Mouse (Mus musculus) forebrain, embryonic 16.5 days (tissue): ENCODE measurements at regions not wholly inside any gene's neighbourhood (a gene's known extent, or its start where the extent isn't known, plus 50 kb on each side); places are given as distances from the start of the nearest gene placed in this dataset.
A peak's percentile ranks its signal among the peaks of the same experiment; 100 is the strongest.

ENCODE experiments used
- ATAC-seq: fragments of 200-750 bp; cut with Nextera tagmentation; 2 replicates; pipeline ENCODE4 v1.8.0; 2017; ENCODE audit warnings: mild to moderate bottlenecking, moderate library complexity
- H3K27ac ChIP-seq: fragments of 300-500 bp; sonication (generic); 2 replicates; pipeline ENCODE4 v1.5.1; 2014; ENCODE audit warnings: low read length, control low read depth
- H3K27me3 ChIP-seq: fragments of 300-500 bp; sonication (generic); replicated peaks from 2 replicates; pipeline ENCODE4 v1.6.1; 2014; ENCODE audit warnings: low read length; ENCODE audit not compliant: control insufficient read depth, insufficient read depth
- H3K36me3 ChIP-seq: fragments of 300-500 bp; sonication (generic); 2 replicates; pipeline ENCODE4 v1.6.1; 2014; ENCODE audit not compliant: control insufficient read depth, insufficient read depth
- H3K4me1 ChIP-seq: fragments of 300-500 bp; sonication (generic); replicated peaks from 2 replicates; pipeline ENCODE4 v1.6.1; 2014; ENCODE audit warnings: low read length; ENCODE audit not compliant: control insufficient read depth, insufficient read depth
- H3K4me2 ChIP-seq: fragments of 300-500 bp; sonication (generic); 2 replicates; pipeline ENCODE4 v1.6.1; 2014; ENCODE audit warnings: mild to moderate bottlenecking, low read length, control low read depth
- H3K4me3 ChIP-seq: fragments of 300-500 bp; sonication (generic); replicated peaks from 2 replicates; pipeline ENCODE4 v1.5.1; 2014; ENCODE audit warnings: mild to moderate bottlenecking, low read length, control low read depth
- H3K9ac ChIP-seq: fragments of 300-500 bp; sonication (generic); replicated peaks from 2 replicates; pipeline ENCODE4 v1.6.1; 2014; ENCODE audit warnings: low read depth, low read length, control low read depth
- H3K9me3 ChIP-seq: fragments of 300-500 bp; sonication (generic); 2 replicates; pipeline ENCODE4 v1.6.1; 2016; ENCODE audit warnings: low read length; ENCODE audit not compliant: control insufficient read depth
- WGBS: fragments of 180-500 bp; shearing (Covaris S2); extraction: QIAGEN DNeasy Blood & Tissue Kit; methylation state at CpG from one replicate; pipeline ENCODE4 v1.1.7; 2014; 5-methylcytosine and 5-hydroxymethylcytosine counted together

DNA sequence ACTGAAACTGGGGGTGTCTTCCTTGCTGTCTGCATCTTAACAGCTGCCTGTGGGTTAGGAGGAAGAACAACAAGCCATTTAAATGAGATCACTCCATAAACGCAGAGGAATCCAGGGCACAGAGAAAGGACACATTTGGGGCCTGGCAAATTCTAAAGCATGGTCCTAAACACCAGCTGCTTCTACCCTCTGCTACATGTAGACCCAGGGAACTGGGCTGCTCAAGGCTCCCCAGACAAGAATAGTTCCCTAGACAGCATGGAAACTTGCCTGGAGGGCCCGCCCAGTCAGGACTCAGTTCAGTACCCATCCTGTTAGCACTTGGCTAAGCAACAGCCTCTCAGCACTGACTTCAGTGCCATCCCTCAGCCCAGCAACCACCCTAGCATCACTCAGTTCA lies 115.2 kb upstream of the Irf2bp2 start:
- H3K4me2 ChIP-seq, result no peak overlapping the region
- 59% methylated on average over 2 of the region's 2 CpGs for WGBS
- H3K36me3 ChIP-seq, result no peaks in the 10 kb centered on the region
- no peak for ATAC-seq
- no peak overlapping the region for H3K9ac ChIP-seq
- no peak overlapping the region for H3K4me3 ChIP-seq
- peaks cover 15% of the 10 kb centered on the region for H3K4me1 ChIP-seq
- H3K27ac ChIP-seq, result no peak overlapping the region
- H3K27me3 ChIP-seq, result no peaks in the 10 kb centered on the region
- H3K9me3 ChIP-seq, result no peaks in the 10 kb centered on the region

DNA sequence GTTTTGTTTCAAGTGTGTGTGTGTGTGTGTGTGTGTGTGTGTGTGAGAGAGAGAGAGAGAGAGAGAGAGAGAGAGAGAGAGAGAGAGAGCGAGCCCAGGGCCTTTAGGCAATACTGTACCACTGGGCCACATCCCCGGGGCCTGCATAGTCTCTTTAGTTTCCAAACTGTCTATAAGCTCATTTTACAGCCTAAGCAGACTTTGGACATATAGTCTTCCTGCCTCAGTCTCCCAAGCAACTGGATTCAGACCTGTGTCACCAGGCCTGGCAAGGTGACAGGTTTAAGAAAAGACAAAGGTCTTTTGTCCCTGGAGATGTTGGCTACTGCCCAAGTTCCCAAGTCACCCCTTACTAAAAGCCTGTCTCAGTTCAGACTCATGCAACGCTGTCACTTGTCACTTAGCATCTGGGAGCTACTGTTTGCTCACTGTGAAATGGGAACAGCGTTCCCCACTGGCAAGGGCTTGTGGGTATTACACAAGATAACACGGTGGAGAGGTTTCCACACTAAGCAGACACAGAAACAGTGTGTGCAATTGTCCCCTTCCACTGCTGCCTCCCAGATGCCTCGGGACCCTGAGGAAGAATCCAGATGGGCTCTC lies 113.6 kb upstream of the Irf2bp2 start:
- Histone ChIP-seq H3K4me1 (peaks cover 2% of the 10 kb centered on the region; the same call in 1 of the 2 replicates), H3K9ac (no peak overlapping the region), H3K36me3 (no peaks in the 10 kb centered on the region), H3K9me3 (no peaks in the 10 kb centered on the region), H3K4me3 (no peak overlapping the region), H3K4me2 (no peak overlapping the region), H3K27ac (no peak overlapping the region), H3K27me3 (no peaks in the 10 kb centered on the region)
- WGBS, result 34% methylated on average over 6 of the region's 6 CpGs
- ATAC-seq, result no peak

DNA sequence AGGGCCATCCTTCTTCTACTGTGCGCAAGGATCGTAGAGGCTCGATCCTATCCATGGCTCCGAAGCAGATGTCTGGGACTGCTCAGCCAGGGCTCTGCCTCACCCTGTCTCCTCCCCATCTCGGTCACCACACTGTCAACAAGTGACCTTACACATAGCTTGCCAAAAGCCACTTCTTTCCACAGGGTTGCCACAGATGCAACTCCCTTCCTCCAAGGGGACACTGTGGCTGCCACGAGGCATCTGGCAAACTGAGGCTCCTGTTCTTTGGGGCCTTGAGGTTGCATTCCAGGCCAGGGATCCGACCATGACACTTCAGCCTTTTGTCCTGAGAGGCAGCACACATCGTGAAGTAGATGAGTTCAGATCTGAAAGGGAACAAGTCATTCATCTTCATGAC lies 112.5 kb upstream of the Irf2bp2 start:
- Histone ChIP-seq H3K27ac (no peak overlapping the region), H3K36me3 (no peaks in the 10 kb centered on the region), H3K4me2 (no peak overlapping the region), H3K4me1 (no peaks in the 10 kb centered on the region), H3K9ac (no peak overlapping the region), H3K27me3 (no peaks in the 10 kb centered on the region), H3K9me3 (no peaks in the 10 kb centered on the region), H3K4me3 (no peak overlapping the region)
- no peak for ATAC-seq
- 90% methylated on average over 8 of the region's 8 CpGs for WGBS

DNA sequence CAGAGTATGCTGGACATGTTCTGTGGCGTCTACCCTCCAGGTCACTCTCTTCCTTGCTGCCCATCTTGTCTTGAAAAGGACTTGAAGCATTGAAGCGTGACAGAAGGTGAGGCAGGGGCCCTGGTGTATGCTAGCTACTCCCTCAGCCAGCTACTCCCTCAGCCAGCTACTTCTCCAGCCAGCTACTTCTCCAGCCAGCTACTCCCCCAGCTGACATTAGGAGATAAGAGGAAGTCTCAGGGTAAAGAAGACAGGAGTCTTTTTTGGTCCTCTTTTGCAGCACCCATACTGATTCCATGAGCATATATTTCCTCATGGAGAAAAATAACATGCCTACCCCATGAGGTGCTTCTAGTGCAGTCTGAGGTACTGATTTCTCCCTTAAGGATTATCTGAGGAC lies 111.6 kb upstream of the Irf2bp2 start:
- no peaks in the 10 kb centered on the region for H3K36me3 ChIP-seq
- 78% methylated on average over 2 of the region's 2 CpGs for WGBS
- H3K27ac ChIP-seq, result no peak overlapping the region
- H3K4me1 ChIP-seq, result no peaks in the 10 kb centered on the region
- no peak overlapping the region for H3K9ac ChIP-seq
- no peak for ATAC-seq
- no peak overlapping the region for H3K4me3 ChIP-seq
- H3K9me3 ChIP-seq, result no peaks in the 10 kb centered on the region
- no peaks in the 10 kb centered on the region for H3K27me3 ChIP-seq
- no peak overlapping the region for H3K4me2 ChIP-seq

DNA sequence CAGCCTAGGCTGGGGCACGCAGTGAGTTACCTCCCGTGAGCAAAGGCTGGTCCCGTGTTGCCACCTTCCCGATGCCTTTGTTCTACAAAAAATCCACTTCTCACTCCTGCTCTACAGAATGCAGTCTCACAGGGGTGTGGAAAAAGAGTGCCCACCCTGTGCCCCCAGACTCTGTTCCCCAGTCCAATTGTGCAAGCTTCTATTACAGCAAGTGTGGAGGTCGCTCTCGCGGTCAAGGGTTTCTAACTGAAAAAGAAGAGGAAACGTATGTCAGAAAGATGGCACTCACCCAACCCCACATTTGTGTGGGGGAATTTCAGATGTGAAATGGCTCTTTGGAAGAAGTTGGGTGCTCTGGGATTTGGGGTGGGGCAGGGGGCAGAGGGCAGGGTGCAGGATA lies 110.9 kb upstream of the Irf2bp2 start:
- Histone ChIP-seq H3K4me2 (no peak overlapping the region), H3K4me3 (no peak overlapping the region), H3K9me3 (no peaks in the 10 kb centered on the region), H3K4me1 (no peaks in the 10 kb centered on the region; the same call in none of the 2 replicates), H3K27ac (no peak overlapping the region), H3K9ac (no peak overlapping the region), H3K27me3 (no peaks in the 10 kb centered on the region), H3K36me3 (no peaks in the 10 kb centered on the region)
- no peak for ATAC-seq
- WGBS, result 91% methylated on average over 8 of the region's 8 CpGs

DNA sequence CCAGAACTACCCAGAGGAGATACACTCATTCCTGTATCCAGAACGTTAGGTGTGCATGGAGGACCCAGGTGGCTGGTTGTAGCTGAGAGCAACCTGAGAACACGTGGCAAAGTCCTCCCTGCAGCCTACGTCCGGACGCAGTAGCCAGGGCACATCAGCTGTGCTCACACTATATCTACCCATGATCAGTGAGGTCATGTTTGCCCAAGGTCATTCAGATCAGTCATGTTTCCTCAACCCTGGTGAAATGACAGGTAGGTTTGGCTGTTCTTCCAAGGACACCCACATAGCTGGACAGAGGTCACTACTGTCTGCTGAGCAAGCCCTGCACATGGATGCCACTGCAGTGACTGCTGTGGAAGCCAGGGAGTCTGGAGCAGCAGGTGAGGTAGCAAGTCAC lies 109.8 kb upstream of the Irf2bp2 start:
- WGBS, result 90% methylated on average over 5 of the region's 5 CpGs
- Histone ChIP-seq H3K36me3 (no peaks in the 10 kb centered on the region), H3K4me1 (peaks cover 10% of the 10 kb centered on the region), H3K27ac (no peak overlapping the region), H3K4me2 (no peak overlapping the region), H3K9me3 (no peaks in the 10 kb centered on the region), H3K27me3 (no peaks in the 10 kb centered on the region), H3K4me3 (no peak overlapping the region), H3K9ac (no peak overlapping the region)
- no peak for ATAC-seq

DNA sequence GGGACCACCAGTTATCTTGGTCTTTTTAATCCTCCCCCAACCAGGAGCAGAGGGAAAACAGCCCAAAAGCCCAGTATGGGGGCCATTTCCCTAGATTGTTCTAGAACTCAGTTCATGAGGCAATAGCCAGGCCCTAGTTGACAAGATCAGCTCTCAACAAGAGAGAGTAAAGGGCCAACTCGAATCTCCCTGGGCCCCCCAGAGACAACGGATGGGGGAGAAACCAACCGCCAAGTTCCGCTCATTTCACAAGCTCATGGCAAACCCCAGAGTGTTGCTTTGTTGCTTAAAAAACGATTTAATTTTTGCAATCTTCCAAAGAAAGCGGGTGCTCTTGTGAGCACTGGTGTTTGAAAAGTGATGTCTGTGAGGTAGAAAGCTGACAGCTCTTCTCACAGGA lies 108.5 kb upstream of the Irf2bp2 start:
- Histone ChIP-seq H3K27me3 (0 out of 2 replicates have a peak, but pooled peaks cover 2% of the 10 kb centered on the region), H3K4me3 (no peak overlapping the region), H3K36me3 (no peaks in the 10 kb centered on the region), H3K9me3 (no peaks in the 10 kb centered on the region), H3K4me2 (no peak overlapping the region), H3K4me1 (peaks cover 10% of the 10 kb centered on the region), H3K9ac (no peak overlapping the region), H3K27ac (no peak overlapping the region)
- WGBS, result 83% methylated on average over 6 of the region's 6 CpGs
- ATAC-seq, result no peak

DNA sequence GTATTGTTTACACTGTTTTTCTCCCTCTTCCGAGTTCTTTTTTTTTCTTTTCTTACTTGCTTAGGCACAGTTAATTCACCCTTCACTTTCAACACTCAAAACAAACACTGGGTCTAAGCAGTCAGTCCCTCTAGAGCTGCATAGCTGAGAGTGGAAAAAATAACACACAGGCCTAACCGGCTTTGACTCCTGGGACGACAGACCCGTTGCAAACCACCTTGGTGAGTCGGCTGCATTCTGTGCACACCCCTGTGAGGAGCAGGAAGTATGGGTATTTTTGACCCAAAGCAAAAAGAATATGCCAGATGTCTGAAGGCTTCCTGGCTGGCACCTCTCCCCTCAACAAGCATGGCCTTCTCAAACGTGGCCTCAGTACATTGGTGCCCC lies 105.6 kb upstream of the Irf2bp2 start:
- Histone ChIP-seq H3K27ac (no peak overlapping the region), H3K9ac (no peak overlapping the region), H3K9me3 (no peaks in the 10 kb centered on the region), H3K4me1 (peaks cover 13% of the 10 kb centered on the region), H3K4me2 (no peak overlapping the region), H3K27me3 (0 out of 2 replicates have a peak, but pooled peaks cover 2% of the 10 kb centered on the region), H3K4me3 (no peak overlapping the region), H3K36me3 (no peaks in the 10 kb centered on the region)
- 3% methylated on average over 6 of the region's 6 CpGs for WGBS
- no peak for ATAC-seq

DNA sequence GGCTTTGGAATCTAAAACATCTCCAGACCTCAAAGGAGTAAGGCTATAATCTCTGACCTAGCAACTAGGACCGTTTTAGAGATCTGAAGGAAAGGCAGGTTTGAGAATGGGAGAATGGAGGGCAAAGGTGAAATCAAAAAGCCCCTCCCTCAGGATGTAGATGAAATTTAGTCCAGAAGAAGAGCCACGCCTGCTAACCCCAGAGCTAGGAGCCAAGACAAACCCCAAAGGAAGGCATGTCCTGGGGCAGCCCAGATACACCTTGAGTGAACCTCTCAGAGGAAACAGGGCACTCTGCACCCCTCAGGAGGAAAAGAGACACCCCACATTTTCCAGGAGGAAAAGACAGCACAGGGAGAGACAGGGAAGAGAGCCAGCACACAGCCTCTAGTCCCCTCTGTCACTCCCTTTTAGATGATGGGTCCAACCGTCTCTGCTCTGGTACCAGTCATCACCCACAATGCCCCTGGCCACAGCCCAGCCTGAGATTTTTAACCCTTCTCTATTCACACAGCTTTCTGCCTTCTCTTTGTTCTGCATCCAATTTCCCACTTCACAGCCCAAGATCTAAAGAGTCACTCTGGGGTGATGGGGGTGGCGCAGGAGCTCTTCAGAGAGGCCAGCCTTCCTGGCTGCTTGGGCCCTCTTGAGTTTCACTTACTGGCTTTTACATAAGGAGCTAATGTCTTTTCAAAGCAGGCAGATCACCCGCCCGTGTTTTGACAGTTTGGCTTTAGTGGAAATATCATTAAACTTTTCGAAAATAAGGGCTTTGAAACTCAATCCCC lies 105.0 kb upstream of the Irf2bp2 start:
- H3K27me3 ChIP-seq, result 0 out of 2 replicates have a peak, but pooled peaks cover 2% of the 10 kb centered on the region
- 14% methylated on average over 7 of the region's 7 CpGs for WGBS
- H3K9me3 ChIP-seq, result no peaks in the 10 kb centered on the region
- peak overlapping the region; percentile 19; the same call in 1 of the 2 replicates for H3K27ac ChIP-seq
- ATAC-seq, result no peak
- peaks cover 13% of the 10 kb centered on the region for H3K4me1 ChIP-seq
- no peak overlapping the region for H3K4me2 ChIP-seq
- no peak overlapping the region for H3K4me3 ChIP-seq
- no peaks in the 10 kb centered on the region for H3K36me3 ChIP-seq
- no peak overlapping the region for H3K9ac ChIP-seq
